Mouse (Mus musculus) lung, postnatal 14 days (tissue): ENCODE measurements around the gene Il1f8.
A peak's percentile ranks its signal among the peaks of the same experiment; 100 is the strongest.
"Not testable (repeated sequence)": the region's sequence is repeated elsewhere in the genome, so short reads cannot be mapped to it uniquely, and the experiment has no call there.

Experiments
- DNase-seq: peaks from one replicate; pipeline ENCODE4 v3.0.0; 2021

The Il1f8 gene

DNA sequence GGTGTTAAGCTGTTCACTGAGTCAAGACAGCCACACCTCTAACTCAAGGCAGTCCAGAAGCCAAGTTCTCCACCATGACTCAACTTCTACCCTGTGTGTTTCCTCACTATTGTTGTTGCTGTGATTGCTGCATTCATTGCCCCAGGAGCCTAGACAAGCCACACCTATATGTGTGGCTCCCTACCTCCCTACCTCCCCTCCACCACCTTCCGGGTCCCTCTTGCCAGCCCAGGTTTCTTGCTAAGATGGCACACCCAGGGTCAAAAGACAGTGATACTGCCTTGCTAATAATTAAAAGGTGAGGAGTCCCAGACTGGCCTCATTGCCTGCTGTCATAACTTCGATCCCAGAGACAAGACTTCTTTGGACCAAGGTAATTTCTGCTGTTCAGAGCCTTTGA, at the start of gene Il1f8:
TSS of gene Il1f8 (plus strand) at position 301 of the 400 bp plus-strand sequence.
- DNase-seq = no peak

DNA sequence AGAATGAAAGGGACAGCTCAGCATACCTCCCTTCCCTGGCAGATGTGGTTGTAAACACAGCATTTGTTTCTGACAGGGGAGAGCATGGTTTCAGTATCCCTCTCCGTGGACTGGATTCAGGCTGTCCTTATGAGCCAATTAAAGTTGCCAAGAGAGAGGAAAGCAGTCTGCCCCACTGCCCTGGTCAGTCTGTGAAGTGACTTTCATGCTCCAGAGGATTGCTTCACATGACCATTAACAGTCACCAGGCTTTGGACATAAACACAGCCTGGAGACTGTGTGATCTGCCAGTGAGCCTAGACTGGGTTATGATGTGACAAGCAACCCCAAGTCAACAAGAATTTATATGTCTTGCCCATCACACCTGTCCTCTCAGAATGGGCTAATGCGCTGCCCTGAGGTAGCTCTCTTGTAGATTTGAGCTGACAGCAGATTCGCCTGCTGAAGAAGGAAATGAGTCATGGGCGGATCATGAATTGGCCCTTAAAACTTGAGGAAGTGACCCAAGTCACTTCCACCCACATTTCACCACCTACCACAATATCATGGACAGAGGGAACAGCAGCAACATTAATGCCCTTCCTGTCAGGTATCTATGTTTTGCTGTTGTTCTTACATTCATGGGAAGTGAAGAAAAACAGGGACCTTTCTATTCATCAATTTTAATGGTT, 49.2 kb upstream of the Il1f8 start:
- no peak for DNase-seq

DNA sequence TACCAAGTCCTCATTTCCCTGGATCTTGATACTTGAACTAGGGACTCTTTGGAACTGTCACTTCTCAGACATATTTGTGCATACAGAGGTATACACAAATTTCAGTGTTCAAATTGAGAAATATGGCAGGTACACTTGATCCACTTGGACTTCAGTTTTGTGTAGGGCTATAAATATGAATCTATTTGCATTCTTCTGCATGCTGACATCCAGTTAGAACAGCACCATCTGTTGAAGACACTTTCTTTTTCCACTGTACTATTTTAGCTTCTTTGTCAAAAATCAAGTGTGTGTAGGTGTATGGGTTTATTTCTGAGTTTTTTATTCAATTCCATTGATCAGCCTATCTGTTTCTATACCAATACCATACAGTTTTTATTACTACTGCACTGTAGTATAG, 43.9 kb upstream of the Il1f8 start:
- DNase-seq = no peak

DNA sequence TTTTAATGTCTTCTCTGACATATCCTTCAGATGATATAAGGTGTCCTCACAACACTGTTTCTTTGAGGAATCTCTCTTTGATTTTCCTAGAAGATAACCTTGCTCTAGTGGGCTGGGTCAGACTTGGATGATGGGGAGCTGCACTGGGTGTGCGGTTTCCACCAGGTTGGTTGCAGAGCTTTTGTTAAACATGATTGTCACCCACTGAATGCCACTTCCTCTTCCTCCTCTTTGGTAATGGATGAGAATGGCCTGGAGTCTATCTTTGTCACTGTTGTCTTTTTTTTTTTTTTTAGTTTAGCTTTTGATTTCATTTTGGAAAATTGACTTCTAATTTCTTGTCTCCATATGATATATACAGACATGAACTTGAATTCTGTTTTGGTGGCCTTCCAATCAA, 18.6 kb upstream of the Il1f8 start:
- DNase-seq = no peak

DNA sequence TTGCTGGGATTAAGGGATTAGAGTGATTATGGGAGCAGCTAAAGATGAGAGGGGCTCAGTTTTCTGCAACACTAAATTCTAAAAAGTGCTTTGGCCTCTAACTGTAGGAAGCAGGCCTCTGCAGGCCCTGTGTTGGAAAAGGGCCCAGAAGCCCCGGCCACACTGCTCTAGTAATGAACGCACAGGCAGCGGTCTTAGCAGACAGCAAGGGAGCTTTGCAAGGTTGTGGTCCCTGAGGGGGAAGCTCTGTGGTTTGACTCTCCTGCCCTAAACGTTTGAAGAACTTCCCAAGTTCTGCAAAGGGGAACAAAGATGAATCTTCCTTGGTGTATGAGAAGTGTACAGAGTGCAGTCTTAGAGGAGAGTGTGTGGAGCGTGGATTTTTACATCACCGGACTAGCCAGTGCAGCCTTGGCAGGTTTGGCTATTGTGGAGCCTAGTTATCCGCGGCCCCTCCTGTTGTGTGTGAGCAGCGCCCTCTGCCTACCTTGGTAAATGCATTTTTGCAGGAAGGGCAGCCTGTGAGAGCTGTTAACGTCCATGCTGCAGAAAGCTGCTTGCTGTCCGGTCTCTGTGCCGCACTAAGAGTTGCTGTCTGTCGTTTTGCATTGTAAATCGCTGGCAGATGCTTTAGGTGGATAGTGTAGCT, 28.8 kb downstream of the Il1f8 start:
- peak; percentile 10 for DNase-seq

DNA sequence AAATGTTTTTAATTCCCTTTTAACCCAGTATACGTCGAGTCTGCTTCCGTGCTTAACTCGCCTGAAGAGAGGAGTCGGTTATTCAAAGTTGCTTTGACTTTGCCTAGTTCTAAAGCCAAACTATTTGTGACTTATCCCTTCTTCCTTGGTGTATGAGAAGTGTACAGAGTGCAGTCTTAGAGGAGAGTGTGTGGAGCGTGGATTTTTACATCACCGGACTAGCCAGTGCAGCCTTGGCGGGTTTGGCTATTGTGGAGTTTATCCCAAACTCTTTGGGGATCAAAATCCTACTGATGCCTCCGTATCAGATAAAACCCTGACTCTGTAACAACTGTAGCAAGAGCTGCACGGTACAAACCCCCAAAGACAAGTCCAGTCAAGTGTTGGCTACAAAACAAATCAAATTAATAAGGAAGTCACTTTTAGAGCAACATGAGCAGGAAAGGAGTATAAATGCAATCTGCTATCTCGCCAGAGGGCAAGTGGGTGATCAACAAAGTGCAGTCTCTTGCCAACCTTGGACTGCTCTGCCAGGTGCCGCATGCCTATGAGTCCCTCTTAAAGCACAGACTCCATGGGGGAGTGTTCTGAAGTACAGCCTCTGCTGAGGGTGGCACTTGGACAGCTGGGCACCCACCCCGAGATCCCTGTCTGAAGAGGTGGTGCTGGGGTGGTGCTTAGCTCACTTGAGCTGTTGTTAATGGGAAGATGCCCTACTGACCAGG, 29.6 kb downstream of the Il1f8 start:
- DNase-seq = not testable (repeated sequence)

DNA sequence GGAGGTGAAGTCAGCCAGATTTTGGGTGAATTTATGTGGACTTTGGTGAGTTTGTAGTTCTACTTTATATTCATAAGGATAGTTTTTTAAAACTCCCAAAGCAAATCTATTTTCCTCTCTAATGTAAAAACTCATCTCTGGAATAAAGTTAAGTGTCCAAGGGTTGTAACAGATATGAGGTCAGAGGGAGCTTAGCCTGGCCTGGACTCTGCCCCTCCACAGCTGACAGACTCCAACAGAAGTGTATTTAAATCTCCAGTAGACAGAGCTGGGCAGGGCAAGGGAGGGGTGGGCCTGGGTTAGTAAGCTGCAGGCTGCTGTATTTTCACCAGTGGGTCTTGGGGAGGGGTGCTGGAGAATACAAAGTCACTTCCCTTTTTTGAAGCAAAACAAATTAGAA, 31.1 kb downstream of the Il1f8 start:
- not testable (repeated sequence) for DNase-seq

DNA sequence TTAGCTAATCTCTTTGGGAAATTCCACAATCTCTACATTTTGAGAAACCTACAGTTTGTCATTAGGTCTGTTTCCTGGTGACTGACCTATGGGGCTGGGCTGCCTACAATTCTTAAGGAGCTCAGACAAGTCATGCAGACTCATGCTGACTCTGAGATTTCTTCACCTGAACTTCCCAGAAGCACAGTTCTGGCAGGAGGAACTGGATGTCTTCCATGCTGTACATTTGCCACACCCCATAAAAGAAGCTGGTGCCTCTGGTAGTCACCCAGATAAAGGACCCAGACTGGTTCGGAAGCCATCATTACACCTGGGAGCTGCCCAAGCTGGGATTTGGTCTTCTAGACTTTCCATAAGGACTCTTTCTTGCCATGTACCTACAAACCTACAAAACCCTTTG, 33.2 kb downstream of the Il1f8 start, which contains the start of gene Il1f9:
TSS of gene Il1f9 (plus strand) at position 301 of the 400 bp plus-strand sequence.
- DNase-seq = no peak

DNA sequence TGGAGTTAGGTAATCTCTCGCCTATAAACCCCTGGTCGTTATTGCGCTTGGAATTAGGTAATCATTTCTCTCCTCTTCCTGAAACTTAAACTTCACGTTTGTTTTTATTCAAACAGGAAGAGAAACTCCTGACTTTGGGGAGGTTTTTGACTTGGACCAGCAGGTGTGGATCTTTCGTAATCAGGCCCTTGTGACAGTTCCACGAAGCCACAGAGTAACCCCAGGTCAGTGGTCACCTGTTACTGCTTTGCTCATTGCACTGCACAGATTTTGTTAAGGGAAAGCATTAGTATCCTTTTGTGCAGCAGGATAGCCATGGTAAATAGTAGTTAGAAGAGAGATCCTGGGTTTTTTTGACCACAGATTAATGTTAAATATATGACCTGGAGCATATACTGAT, 34.6 kb downstream of the Il1f8 start:
- DNase-seq = no peak

DNA sequence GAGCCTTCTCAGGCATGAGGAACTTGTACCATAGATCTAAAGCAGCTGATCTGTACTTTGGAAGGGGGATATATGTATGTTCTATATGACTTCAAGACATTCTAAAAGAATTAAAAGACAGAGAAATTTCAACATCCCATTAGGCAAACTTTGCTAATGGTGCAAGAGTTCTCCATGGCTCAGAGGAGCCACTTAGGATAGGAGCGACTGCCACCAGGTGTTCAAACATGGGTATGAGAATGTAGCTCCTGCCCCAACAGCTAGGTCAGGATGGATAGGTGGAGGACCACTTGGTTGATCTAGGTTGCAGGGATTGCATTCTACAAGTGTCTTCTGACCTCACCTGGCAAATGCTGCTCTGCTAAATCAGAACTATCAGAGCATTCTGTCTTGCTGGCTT, 35.2 kb downstream of the Il1f8 start:
- no peak for DNase-seq
